Mouse (Mus musculus): ENCODE data around the gene Gm49661. TPM values are rescaled to one million over a fixed set of nuclear protein-coding genes. Genes with fewer than 3 reads are reported as not detected.

Gene Gm49661
- polyA plus RNA-seq, 1 experiment, result 3.3 TPM

DNA sequence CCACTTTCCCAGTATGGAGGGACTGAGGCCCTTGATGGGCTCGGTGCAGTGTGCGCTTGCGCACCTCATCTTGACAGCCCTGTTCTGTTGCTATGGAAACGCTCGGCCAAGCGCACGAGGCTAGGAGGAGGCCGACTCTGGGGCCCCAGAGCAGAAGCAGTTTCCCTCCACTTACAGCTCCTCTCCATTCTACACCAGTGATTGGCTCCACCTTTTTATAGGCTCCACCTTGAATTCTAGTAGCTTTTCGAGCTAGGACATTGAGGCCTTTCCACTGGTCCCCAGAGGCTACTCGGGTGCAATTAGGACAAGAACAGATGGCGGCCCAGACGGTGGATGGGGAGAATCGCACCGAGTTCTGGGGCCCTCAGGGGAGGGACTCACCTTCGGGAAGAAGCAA, 34.4 kb downstream of the Gm49661 start:
- DNase-seq (ENCODE audit: low read depth), result no peak

DNA sequence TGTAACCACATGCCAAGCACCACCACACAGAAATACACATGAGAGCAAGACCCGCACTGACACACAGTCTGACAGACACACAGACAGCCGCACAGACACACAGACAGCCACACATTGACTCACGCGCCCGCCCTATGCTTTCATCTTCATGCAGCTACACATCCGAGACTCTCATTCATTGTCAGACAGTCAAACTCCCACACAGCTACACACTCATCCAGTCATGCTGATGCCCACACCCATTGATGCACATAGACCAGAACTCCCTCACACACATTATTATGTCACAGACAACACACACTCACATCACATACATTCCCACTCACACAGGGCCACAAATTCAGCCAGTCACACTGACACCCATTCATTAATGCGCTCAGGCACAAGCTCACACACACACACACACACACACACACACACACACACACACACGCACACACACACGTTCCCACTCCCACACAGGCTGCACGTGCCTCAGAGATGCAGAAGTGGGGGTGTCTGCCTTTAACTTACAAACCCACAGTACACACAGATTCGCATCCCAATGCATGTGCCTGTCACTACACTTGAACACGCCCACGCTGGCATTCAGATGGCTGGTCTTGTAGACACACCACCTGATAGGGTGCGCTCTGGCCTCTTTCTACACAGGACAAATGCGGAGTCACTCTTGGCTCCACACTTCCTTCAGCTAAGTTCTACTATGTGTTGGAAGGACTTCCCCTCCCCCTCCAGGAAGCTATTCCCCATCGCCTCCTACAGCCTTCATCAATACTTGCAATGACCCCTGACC, 35.3 kb downstream of the Gm49661 start:
- no peak for DNase-seq (ENCODE audit: low read depth)

DNA sequence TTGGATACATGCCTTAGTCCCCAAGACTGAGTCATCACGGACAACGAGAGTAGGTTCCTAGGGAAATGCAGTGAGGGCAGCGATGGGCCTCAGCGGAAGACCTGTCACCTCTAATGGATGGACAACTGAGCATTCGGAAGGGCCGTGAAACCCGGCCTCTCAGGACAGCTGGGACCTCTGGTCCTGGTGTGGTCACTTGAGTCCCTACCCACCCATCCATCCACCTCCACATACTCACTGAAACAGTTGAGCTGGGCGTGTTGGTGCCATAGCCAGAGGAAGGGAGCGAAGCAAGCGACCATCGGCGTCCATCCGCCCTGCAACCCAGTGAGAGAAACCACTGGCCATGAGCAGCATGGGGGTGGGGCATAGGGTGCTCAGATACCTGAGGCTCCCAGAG, 38.7 kb downstream of the Gm49661 start:
- no peak for DNase-seq (ENCODE audit: low read depth)

- DNase-seq (ENCODE audit: low read depth), result no peak
Observed at GRCm38 (mm10) chr8:84928456-84929306, 40.6 kb downstream of the Gm49661 start.

GRCm38 (mm10) chr8:84927513-84927912, 41.7 kb downstream of the Gm49661 start:
- DNase-seq (ENCODE audit: low read depth), result no peak

DNA sequence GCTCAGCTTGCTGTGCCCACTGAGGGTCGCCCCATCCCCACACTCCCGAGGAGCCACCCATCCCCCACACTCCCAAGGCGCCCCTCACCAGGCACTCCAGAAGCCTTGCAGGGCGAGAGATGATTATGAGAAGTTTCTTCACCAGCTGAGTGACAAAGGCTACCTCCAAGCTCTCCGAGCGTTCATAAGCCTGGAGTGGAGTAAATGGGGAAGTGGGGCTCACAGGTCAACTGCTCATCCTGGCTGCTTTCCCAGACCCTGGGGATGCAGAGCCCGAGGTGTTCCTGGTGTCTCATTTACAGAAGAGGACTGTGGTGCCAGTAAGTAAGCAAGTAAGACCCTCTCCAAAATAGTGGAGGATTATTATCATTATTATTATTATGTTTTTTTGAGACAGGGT, 43.7 kb downstream of the Gm49661 start:
- DNase-seq (ENCODE audit: low read depth), result no peak

DNA sequence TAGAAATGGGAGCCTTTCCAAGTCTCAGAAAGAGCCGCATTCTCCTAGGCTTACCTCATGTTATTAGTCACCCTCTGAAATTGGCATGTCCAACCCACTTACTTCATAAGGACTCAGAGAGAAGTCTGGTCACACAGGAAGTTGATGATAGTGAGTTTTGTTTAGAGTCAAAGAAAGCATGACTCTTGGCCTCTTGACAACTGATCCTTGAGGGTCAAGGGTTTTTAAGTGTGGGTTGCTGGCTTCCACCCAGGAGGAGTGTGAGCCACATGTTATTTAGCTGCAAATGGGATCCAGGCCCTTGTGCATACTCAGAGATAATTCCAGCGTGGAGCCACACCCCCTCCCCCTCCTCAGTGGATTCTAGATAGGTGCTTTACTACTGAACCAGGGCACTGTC, 47.6 kb downstream of the Gm49661 start:
- no peak for DNase-seq (ENCODE audit: low read depth)

DNA sequence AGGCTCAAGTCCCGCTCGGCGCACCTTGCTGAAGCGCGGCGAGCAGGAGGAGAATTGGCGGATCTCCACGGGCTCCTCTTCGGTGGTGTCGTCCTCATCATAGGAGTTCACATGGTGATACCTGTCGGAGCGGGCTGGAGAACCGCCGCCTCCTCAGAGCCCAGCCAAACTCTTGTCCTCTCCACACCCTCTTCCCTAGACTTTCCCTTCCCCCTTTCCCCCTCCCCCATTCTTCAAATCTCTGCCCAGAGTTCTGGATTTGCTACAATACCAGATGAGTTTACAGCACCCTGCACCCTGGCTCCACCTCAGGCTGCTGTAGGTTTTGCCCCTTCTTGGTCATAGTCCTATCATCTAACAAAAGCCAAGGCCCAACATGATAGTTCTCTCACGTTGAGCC, 50.6 kb downstream of the Gm49661 start:
- DNase-seq (ENCODE audit: low read depth), result no peak

- no peak for DNase-seq (ENCODE audit: low read depth)
Observed at GRCm38 (mm10) chr8:84917781-84918180, 51.5 kb downstream of the Gm49661 start.

Other genes with a start within 250 kb of the Gm49661 start
- 1.1 and 2.1 TPM in 2 replicates for gene G430095P16Rik, start 246.4 kb downstream of the Gm49661 start, polyA plus RNA-seq (2012; rRNA removed)
- 35.3 and 69.9 TPM in 2 replicates for gene Nfix, start 169.1 kb downstream of the Gm49661 start, polyA plus RNA-seq (2012; rRNA removed)
- gene Dand5, start 146.6 kb downstream of the Gm49661 start, polyA plus RNA-seq (2012; rRNA removed), result 3.7 and 5.3 TPM in 2 replicates
- gene Gadd45gip1, start 137.9 kb downstream of the Gm49661 start, polyA plus RNA-seq (2012; rRNA removed), result 14.6 and 21.4 TPM in 2 replicates
- 75.1 and 88.9 TPM in 2 replicates for gene Rad23a, start 128.8 kb downstream of the Gm49661 start, polyA plus RNA-seq (2012; rRNA removed)
- 563 and 854 TPM in 2 replicates for gene Calr, start 122.5 kb downstream of the Gm49661 start, polyA plus RNA-seq (2012; rRNA removed)
- gene Farsa, start 112.4 kb downstream of the Gm49661 start, polyA plus RNA-seq (2012; rRNA removed), result 44.7 and 52.1 TPM in 2 replicates
- gene Syce2, start 97.3 kb downstream of the Gm49661 start, polyA plus RNA-seq (2012; rRNA removed), result 3.3 and 3.7 TPM in 2 replicates
- gene Gcdh, start 75.5 kb downstream of the Gm49661 start, polyA plus RNA-seq (2012; rRNA removed), result 102 and 104 TPM in 2 replicates
- 0.67 and 0.69 TPM in 2 replicates for gene Klf1, start 67.5 kb downstream of the Gm49661 start, polyA plus RNA-seq (2012; rRNA removed)
- gene Dnase2a, start 60.9 kb downstream of the Gm49661 start, polyA plus RNA-seq (2012; rRNA removed), result 29.5 and 30.8 TPM in 2 replicates
- 0.56 and 0.66 TPM in 2 replicates for gene Mast1, start 32.1 kb downstream of the Gm49661 start, polyA plus RNA-seq (2012; rRNA removed)
- gene Rtbdn, start 22.4 kb downstream of the Gm49661 start, polyA plus RNA-seq (2012; rRNA removed), result not detected in 2 replicates
- gene Prdx2, start 154 bp upstream of the Gm49661 start, polyA plus RNA-seq (2012; rRNA removed), result 191 and 202 TPM in 2 replicates
- gene Rnaseh2a, start 334 bp upstream of the Gm49661 start, polyA plus RNA-seq (2012; rRNA removed), result 44.0 and 58.8 TPM in 2 replicates
- gene Junb, start 9.3 kb upstream of the Gm49661 start, polyA plus RNA-seq (2012; rRNA removed), result 37.2 and 42.8 TPM in 2 replicates
- gene Hook2, start 21.2 kb upstream of the Gm49661 start, polyA plus RNA-seq (2012; rRNA removed), result 16.5 and 24.7 TPM in 2 replicates
- gene Best2, start 45.1 kb upstream of the Gm49661 start, polyA plus RNA-seq (2012; rRNA removed), result not detected in 2 replicates
- gene Asna1, start 55.8 kb upstream of the Gm49661 start, polyA plus RNA-seq (2012; rRNA removed), result 154 and 168 TPM in 2 replicates
- gene Trir, start 57.4 kb upstream of the Gm49661 start, polyA plus RNA-seq (2012; rRNA removed), result 64.2 and 100 TPM in 2 replicates
- gene Tnpo2, start 67.5 kb upstream of the Gm49661 start, polyA plus RNA-seq (2012; rRNA removed), result 84.8 and 89.2 TPM in 2 replicates
- 56.8 and 59.4 TPM in 2 replicates for gene Fbxw9, start 90.6 kb upstream of the Gm49661 start, polyA plus RNA-seq (2012; rRNA removed)
- gene Gm5741, start 98.5 kb upstream of the Gm49661 start, polyA plus RNA-seq (2012; rRNA removed), result 1.5 and 1.9 TPM in 2 replicates
- 44.5 and 48.3 TPM in 2 replicates for gene Dhps, start 102.3 kb upstream of the Gm49661 start, polyA plus RNA-seq (2012; rRNA removed)
- gene Wdr83os, start 111.3 kb upstream of the Gm49661 start, polyA plus RNA-seq (2012; rRNA removed), result 170 and 198 TPM in 2 replicates
- 33.8 and 35.7 TPM in 2 replicates for gene Wdr83, start 111.9 kb upstream of the Gm49661 start, polyA plus RNA-seq (2012; rRNA removed)
- gene Man2b1, start 113.8 kb upstream of the Gm49661 start, polyA plus RNA-seq (2012; rRNA removed), result 133 and 184 TPM in 2 replicates
- 2.5 and 2.7 TPM in 2 replicates for gene Zfp791, start 153.7 kb upstream of the Gm49661 start, polyA plus RNA-seq (2012; rRNA removed)
- gene Cks1brt, start 182.5 kb upstream of the Gm49661 start, polyA plus RNA-seq (2012; rRNA removed), result not detected in 2 replicates